Mouse (Mus musculus): Measurements from ENCODE around the gene Sardh.
A peak's percentile ranks its signal among the peaks of the same experiment; 100 is the strongest.

The Sardh gene

GRCm38 (mm10) chr2:27166999-27167398 is 81.1 kb downstream of the Sardh start:
- no peak for DNase-seq (ENCODE audit: low spot score)

DNA sequence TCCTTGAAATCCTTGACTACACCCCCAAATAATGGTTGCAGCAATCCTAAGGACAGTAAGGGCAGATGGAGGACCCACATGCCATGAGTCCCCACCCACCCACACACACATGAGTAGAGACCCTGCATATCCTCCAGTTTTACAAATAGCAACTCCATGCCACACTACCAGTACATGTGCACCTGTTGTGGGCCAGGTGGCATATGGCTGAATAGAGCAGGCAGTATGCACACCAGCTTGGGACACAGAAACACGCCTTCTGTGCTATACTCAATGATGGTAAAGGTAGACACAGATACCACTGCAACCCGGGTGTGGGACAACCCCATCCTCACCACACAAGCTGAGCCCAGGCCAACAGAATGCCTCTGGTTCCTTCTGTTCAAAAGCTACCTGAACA is 82.1 kb downstream of the Sardh start:
- peak; percentile 69 for DNase-seq (ENCODE audit: low spot score)

GRCm38 (mm10) chr2:27164796-27165590 is 83.1 kb downstream of the Sardh start, which contains the start of gene Dbh:
Dbh (plus strand) TSS chr2:27165233.
- no peak for DNase-seq (ENCODE audit: low spot score)

DNA sequence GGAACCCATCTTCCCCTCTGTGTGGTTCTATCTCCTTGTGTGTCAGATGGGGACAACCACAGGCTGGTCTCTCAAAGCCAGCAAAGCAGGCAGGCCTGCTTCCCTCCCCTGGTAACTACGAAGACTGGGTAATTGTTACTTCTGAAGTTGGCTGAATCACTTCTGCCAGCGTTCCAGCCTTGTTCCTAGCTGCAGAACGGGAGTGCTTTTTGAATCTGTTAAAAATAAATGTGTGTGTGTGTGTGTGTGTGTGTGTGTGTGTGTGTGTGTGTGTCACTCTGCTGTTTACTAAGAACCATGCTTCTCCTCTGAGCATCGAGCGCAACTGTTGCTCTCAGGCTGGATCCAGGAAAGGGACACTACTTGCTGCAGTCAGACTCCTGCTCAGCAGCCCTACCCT is 84.3 kb downstream of the Sardh start:
- DNase-seq (ENCODE audit: low spot score), result no peak

DNA sequence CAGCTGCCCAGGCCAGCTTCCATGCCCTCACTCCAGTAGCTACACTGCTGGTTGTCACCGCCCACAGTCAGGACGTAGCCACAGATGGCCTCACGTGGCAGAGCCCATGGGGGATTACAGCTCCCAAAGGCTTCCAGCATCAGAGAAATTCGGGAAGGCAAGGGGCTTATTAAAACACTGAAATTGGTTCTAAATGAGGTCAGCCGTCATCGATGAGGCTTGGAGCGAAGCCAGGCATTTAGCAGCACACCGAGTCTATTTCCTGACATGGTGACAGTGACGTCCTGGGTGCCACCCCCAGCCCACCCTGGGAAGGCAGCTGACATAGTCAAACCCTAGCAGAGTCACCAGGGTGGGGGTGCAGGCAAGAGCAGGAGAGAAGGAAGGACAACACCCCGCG is 85.5 kb downstream of the Sardh start:
- DNase-seq (ENCODE audit: low spot score), result no peak

DNA sequence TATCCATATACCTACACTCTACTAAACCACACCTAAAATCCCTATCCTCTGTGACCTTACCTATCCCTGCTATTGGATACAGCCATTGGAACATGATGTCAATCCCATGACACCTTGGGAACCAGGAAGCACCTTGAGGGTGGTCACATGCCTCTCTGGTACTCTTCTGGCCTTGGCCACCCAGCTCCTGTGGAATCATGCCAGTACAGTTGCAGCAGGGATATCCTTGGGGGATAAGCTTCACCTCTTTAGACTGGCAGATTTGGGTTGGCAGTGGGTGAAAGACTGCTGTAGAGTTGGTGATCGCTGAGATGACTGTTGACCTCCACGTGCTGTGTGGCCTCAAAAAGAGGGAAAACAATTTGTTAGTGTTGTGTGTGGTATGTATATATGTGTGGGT is 86.6 kb downstream of the Sardh start:
- no peak for DNase-seq (ENCODE audit: low spot score)

- DNase-seq (ENCODE audit: low spot score), result no peak
Measured at GRCm38 (mm10) chr2:27156596-27156995, 91.5 kb downstream of the Sardh start.

DNA sequence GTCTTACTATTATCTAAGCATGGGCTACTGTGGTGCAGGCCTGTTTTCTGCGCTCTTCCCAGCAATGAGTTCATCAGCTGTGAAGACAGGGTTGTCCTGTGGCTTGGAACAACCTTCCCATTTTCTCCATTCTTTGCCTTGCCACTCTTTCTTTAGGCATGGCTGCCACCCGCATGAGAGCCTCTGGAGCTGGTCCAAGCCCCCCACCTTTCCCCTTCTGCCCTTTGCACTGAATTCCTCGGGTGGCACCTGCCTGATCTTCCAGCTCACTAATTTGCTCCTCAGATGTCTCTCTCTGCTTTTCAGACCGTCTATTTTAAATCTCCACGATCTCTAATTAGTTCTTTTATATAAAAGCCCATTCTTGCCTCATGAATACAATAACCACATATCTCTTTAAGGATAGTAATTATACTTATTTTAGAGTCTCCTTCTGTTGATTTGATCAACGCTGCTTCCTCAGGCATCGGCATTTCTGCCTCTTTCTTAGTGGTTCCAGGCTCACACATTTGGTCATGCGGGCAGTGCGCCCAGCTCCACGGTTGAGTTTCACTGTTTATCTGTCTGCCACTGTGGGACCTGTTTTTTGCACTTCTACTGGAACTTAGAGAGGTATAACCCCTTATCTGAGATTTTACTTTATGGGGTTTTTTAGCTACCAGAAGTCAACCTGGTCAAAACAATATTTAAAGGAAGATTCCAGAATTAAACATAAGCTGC is 93.5 kb downstream of the Sardh start:
- DNase-seq (ENCODE audit: low spot score), result no peak

DNA sequence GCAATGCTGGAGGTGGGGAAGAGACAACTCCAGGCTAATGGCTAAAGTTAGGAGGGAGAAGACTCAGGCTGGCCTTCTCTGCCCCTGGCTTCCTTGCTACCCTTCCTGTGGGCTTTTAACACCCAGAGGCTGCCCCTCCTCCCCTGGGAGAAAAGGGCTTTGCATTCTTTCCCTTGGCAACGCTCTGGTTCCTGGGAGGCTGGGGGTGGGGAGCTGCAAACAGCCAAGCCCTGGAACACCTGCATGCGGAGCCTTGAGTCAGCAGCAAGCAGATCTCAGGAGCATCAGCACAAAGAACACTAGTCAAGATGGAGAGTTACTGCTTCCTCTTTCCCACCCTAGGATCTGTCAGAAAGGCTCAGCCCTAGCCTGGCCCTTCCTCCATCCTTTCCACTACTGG is 98.7 kb downstream of the Sardh start:
- DNase-seq (ENCODE audit: low spot score), result no peak

DNA sequence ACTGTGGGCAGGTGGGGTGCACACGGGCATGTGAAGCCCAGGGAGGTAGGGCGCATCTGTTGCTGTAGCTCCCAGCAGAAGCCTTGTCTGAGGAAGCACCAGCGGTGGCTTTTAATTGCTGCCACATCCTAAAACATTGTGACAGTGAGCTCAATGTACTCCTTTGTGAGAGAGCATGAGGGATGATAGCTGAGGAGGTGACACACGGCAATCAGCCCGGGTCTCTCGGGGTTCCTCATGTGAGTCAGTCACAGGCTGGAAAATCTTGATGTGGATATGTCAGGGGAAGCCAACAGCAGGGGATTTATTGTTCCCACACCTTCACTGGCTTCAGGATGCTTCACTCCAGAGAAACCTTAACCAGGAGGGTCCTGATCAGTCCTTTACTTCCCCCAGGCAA is 101.3 kb downstream of the Sardh start:
- no peak for DNase-seq (ENCODE audit: low spot score)

- no peak for DNase-seq (ENCODE audit: low spot score)
Measured at GRCm38 (mm10) chr2:27144957-27145356, 103.2 kb downstream of the Sardh start.

DNA sequence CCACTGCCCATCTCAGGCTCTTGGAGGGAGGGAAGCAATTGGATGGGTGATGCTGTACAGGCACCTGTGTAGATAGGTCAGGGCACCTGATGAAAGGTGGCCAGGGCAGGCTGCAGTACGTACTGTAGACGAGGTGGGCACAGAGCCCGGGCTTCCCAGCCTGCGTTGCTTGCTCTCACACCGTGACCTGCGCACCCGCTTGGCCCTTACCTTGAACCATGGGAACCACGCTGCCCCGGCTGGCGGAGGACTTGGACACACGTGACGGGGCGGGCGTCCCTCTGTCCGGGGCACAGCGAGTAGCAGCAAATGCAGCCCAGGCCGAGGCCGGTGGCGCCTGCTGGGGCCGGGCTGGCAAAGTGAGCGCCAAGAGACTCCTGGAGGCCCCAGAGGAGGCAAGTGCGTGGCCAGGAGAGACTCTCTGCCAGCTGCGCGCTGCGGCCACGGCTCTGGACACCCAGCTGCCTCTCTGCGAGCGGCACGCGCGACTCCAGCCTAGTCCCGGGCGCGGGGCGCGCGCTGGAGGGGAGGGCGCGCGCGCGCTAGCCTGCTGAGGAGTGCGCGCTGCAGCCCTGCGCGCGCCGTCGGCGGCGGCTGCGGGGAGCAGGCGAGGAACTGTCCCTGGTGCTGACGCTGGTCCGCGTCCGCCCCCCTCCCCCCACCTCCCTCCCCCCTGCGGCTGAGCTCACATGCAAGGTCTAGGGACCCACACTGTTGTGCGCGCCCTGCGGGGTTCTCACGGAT is 106.0 kb downstream of the Sardh start, which contains the start of gene Fam163b:
Gene Fam163b, minus strand, starts transcription at position 542 of the 744 bp plus-strand sequence.
- DNase-seq (ENCODE audit: low spot score), result no peak
